Mouse (Mus musculus): ENCODE data around the gene Cab39.

Gene Cab39

GRCm38 (mm10) chr1:85819695-85820094 lies 26.5 kb downstream of the Cab39 start:
- no peak for TF ChIP-seq GATA4 (IDR thresholded peaks at IDR 0.05; ENCODE audit: insufficient replicate concordance, low read length)

DNA sequence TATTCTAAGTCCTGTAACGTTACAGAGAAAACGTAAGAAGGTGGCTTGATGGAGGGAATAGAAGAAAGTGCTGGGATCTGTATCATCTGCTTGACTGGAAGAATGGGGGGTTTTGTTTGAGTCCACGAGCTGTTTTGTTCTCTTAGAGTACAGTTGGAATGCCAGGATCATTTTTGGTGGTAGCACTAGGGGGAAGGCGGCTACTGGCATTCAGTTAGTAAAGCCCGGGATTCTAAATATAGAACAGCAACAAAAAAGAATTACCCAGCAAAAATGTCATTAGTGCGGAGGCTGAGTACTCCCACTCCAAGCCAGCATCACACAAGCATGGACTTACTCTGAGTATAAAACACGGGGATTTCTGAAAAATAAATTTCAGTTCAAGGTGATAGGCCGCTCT lies 29.0 kb downstream of the Cab39 start:
- no peak for TF ChIP-seq GATA4 (IDR thresholded peaks at IDR 0.05; ENCODE audit: insufficient replicate concordance, low read length)

- TF ChIP-seq GATA4 (IDR thresholded peaks at IDR 0.05; ENCODE audit: insufficient replicate concordance, low read length): no peak
These were observed 31.7 kb downstream of the Cab39 start for GRCm38 (mm10) chr1:85824905-85825304.

- no peak for TF ChIP-seq GATA4 (IDR thresholded peaks at IDR 0.05; ENCODE audit: insufficient replicate concordance, low read length)
These were observed 33.9 kb downstream of the Cab39 start for GRCm38 (mm10) chr1:85827166-85827565.

DNA sequence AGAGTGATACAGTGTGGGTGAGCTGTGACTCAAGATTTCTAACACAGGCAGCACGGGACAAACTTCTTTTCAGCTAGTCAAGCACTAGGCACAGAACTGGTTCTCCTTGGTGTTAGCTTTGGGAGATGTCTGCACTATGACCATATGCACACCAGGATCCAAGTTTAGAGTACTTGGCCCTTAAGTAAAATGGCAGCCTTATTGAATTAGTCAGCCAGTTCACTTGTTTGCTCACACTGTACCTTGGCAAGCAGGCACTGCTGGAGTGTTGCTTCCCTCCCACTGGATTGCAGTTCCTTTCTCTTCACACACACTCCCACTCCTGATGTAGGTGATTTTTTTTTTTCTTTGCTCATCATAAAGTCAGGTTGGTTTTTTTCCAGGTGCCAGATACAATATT lies 35.8 kb downstream of the Cab39 start:
- TF ChIP-seq GATA4 (IDR thresholded peaks at IDR 0.05; ENCODE audit: insufficient replicate concordance, low read length): no peak

GRCm38 (mm10) chr1:85838056-85838455 lies 44.8 kb downstream of the Cab39 start:
- no peak for TF ChIP-seq GATA4 (IDR thresholded peaks at IDR 0.05; ENCODE audit: insufficient replicate concordance, low read length)

GRCm38 (mm10) chr1:85839356-85839755 lies 46.1 kb downstream of the Cab39 start:
- no peak for TF ChIP-seq GATA4 (IDR thresholded peaks at IDR 0.05; ENCODE audit: insufficient replicate concordance, low read length)

DNA sequence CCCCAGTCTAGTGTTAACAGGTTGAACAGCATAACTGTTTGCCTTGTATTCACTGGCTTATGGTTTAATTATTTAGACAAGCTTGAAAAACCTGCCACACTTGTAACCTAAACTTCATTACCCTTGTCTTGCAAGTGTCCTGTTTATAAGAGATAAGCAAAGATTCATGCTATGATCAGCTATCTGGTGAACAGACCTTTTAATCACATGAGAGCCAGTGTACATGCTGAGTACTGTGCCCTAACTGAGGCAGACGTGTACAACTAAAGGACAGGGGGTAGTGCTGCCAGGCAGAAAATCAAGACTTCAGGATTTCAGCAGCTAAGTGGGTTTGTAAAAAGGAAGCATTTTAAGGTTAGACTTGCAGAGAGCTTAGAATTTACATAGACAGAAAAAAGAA lies 46.5 kb downstream of the Cab39 start:
- no peak for TF ChIP-seq GATA4 (IDR thresholded peaks at IDR 0.05; ENCODE audit: insufficient replicate concordance, low read length)

DNA sequence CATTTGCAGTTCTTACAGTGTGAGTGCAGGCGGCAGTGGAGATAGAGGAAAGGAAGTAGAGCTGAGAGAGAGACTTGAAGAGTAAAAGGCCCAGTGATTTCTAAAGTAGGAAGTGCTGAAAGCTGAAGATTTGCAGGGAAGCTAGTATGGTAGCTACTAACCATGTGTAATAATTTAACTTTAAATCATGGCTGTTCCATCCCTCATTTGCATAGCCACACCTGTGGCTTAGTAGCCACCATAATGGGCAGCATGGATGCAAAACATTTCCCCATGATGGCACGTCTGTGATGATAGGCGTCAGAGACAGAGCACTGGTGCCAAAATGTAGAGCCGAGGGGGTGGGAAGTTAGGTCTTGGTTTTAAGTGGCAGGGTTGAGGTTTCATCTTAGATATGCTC lies 47.2 kb downstream of the Cab39 start:
- no peak for TF ChIP-seq GATA4 (IDR thresholded peaks at IDR 0.05; ENCODE audit: insufficient replicate concordance, low read length)

GRCm38 (mm10) chr1:85842251-85842650 lies 49.0 kb downstream of the Cab39 start:
- no peak for TF ChIP-seq GATA4 (IDR thresholded peaks at IDR 0.05; ENCODE audit: insufficient replicate concordance, low read length)

DNA sequence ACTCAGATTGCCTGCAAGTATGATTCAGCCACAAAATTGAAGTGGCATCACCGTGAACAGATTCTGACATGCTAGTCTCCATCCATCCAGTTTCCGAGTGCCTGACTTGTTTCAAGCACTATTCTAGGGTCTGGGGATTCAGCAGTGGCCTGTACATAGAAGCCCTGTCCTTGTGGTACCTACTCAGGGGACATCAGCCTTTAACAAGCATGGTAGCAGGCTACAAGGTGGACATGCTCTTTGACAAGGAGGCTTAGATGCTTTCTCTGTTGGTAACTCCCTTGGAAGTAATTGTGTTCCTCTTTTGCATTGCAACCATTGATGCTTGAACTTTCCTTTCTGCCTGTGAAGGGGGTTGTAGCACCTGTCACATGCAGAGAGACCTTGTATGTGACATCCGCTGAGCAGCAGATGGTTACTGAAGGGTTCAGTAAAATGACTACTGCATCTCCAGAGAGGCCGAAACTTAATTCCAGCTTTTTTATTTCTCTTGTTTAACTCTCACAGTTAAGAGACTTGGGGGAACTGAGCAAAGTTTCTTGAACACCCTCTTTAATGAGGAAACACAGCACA lies 50.1 kb downstream of the Cab39 start:
- TF ChIP-seq GATA4 (IDR thresholded peaks at IDR 0.05; ENCODE audit: insufficient replicate concordance, low read length): no peak

GRCm38 (mm10) chr1:85844981-85845380 lies 51.7 kb downstream of the Cab39 start:
- TF ChIP-seq GATA4 (IDR thresholded peaks at IDR 0.05; ENCODE audit: insufficient replicate concordance, low read length): no peak

GRCm38 (mm10) chr1:85845476-85845875 lies 52.2 kb downstream of the Cab39 start:
- no peak for TF ChIP-seq GATA4 (IDR thresholded peaks at IDR 0.05; ENCODE audit: insufficient replicate concordance, low read length)

DNA sequence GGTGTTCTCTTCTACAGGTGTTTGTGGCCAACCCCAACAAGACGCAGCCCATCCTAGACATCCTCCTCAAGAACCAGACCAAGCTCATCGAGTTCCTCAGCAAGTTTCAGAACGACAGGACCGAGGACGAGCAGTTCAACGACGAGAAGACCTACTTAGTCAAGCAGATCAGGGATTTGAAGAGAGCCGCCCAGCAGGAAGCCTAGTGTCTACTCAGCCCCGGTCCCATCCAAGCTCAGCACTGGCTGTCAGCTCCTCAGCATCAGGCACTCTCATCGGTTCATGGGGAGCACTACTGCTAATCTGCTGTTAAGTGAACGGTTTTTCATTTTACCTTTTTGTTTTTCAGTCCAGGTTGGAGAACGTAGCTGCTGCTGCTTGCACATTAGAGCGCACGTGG lies 55.8 kb downstream of the Cab39 start:
- TF ChIP-seq GATA4 (IDR thresholded peaks at IDR 0.05; ENCODE audit: insufficient replicate concordance, low read length): no peak

DNA sequence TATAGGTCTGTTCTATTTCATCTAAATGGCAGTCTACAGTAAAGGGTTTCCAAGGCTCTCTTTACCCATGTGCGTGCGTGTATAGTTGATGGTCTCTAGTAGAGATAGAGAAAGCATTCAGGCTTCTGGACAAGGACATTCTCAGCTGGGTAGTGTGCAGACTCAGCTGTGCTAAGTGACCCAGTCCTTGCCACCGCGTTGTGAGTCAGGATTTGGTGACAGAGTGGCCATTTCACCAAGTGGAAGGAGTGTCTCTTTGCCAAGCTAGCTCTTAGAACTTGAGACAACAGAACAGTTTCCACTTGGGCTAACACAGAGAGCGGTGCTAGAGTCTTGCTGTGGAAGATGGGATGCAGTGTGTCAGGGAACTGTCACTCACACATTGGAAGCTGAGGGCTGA lies 57.6 kb downstream of the Cab39 start:
- no peak for TF ChIP-seq GATA4 (IDR thresholded peaks at IDR 0.05; ENCODE audit: insufficient replicate concordance, low read length)

DNA sequence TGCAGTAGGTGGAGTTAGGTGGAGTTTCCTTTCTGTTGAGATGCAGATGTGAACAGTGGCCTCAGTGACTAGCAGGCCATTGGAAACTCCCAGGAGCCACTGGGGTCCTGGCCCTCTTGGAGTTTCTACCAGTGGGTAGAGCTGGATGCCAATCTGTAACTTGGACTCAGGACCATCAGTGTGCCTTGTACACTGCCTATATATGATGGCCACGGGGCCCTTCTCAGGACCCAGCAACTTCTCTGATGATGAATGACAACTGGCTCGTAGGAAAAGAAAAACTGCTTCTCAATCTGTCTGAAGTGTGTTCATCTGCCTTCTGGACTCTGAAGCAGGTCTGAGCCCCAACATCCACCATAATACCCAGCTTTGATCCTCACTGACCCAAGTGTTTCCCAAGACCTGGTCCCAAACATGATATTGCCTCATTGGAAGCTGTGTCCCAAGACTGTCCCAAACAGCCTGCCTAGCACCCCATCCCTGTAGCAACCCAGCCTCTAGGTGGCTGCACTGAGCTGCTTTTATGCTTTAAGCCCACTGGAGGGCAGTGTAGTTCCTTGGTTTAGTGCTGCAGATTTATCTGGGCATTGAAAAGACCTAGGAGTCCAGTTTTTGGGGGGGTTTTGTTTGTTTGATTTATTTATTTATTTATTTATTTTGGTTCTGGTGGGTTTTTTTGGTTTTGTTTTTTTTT lies 59.9 kb downstream of the Cab39 start:
- TF ChIP-seq GATA4 (IDR thresholded peaks at IDR 0.05; ENCODE audit: insufficient replicate concordance, low read length): no peak

GRCm38 (mm10) chr1:85853865-85854264 lies 60.6 kb downstream of the Cab39 start:
- TF ChIP-seq GATA4 (IDR thresholded peaks at IDR 0.05; ENCODE audit: insufficient replicate concordance, low read length): no peak
